Mouse (Mus musculus): Measurements from ENCODE around the gene Dkk3.

GRCm38 (mm10) chr7:112108757-112109156 is 50.1 kb downstream of the Dkk3 start:
- TF ChIP-seq CTCF (IDR thresholded peaks at IDR 0.05; ENCODE audit: control insufficient read depth, insufficient read depth, insufficient replicate concordance, low read depth, low read length) (no peak), POLR2A (IDR thresholded peaks at IDR 0.05; ENCODE audit: control insufficient read depth, low read depth, low read length) (no peak)

Data from testis, adult 2 months (tissue).